Mouse (Mus musculus) naive thymus-derived CD4-positive, alpha-beta T cell, adult 2 months (primary cell): ENCODE results near the gene Grin1.

Experiments used
- DNase-seq: peaks from one replicate; pipeline ENCODE4 v3.0.0-alpha.2; 2011; ENCODE audit warnings: low read depth

Gene Grin1

GRCm38 (mm10) chr2:25287927-25288649 is 30.9 kb downstream of the Grin1 start, which contains the start of gene Tmem210:
TSS of gene Tmem210 (plus strand) at chr2:25288145.
- no peak for DNase-seq

DNA sequence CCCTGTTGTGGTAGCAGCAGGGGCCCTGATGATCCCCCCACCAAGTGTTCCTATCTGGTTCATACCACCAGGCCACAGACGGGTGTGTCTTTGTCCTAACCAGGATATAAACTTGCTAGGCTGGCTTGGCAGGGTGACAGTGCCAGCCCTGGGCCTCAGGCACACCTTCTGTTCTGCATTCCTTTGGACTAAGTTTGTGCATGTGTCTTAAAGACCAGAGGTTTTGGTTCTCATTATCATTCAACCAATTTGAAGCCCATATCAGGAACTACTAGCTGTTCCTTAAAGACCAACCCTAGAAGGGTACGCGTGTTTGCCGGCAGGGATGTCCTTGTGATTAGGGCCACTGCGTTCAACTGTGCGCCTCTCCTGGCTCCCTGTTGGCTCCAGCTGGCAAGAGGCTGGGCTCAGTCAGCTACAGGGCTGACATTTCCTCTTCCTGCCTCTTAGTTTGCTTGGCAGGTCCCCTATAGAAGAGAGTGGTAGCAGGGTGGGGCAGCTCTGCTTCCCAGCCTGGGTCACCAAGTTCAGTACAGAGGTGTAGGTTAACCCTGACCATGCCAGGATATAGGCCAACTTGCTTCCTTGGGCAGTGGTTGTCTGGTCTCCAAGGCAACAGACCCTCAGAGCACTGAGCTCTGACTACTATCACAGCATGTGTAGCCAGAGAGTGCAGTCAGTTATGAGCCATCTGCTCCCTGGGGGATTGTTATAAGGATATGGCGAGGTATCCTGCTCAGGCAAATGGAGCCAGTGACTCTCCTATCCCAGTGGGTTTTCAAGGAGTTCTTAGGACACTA is 31.9 kb downstream of the Grin1 start:
- no peak for DNase-seq

DNA sequence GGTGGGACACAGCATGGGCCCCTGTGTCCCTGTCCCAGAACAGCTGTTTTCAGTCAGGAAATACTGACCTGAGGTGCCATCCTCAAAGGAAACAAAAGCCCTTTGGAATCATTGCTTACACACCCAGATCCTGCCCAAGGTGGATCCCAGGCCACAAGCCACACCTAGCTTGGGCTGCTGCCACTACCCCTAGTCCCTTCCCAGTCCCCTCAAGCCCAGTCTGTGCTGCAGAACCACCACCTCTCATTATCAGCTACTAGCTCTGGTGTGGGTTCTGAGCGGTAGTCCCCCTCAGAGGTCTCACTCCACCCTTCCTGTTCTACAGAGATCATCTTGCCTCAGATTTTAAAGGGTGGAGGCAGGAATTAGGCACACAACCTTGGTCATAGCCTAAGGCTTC is 32.7 kb downstream of the Grin1 start:
- DNase-seq: no peak

DNA sequence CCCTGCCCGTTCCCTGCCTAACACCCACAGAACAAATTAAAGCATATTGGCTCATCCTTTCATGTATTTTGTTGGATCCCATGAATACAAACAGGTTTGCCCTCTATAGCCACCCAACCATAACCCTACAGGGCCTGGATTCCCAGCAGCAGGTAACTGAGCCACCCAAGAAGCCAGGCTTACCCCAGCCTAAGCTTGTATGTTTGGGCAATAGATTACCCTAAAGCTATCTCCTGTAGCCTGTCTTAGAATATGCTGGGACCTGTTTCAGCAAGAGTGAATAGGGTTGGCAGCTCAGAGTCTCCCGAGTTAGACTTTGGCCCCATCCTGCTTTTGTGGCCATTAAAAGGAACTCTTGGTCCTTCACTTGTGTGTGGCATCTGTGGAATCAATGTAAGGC is 33.4 kb downstream of the Grin1 start:
- no peak for DNase-seq

GRCm38 (mm10) chr2:25278928-25279882 is 39.8 kb downstream of the Grin1 start:
- DNase-seq: peak; percentile 88

DNA sequence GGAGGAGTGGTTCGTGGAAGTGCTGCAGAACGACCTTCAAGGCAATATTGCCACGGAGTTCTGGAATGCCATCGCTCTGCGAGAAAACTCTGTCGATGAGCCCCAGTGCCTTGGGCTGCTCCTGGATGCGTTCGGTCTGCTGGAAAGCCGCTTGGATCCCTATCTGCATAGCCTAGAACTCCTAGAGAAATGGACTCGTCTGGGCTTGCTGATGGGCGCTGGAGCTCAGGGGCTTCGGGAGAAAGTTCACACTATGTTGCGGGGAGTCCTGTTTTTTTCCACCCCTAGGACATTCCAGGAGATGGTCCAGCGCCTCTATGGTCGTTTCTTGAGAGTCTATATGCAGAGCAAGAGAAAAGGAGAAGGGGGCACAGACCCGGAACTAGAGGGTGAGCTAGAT is 46.0 kb downstream of the Grin1 start:
- no peak for DNase-seq

DNA sequence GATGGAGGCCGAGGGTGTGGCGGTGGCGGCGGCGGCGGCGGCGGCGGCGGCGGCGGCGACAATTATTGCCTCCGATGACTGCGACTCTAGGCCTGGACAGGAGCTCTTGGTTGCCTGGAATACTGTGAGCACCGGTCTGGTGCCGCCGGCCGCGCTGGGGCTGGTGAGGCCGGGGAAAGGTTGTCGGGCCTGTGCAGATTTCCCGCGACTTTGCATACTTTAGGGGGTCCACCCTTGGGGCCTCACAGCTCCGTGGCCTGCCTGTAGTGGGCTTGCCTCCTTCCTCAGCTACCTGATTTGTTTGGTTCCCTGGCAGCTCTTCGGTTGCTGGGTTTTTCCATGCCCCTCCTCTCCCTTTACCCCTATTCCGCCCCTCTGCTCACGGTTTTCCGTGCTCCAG is 46.5 kb downstream of the Grin1 start:
- no peak for DNase-seq

DNA sequence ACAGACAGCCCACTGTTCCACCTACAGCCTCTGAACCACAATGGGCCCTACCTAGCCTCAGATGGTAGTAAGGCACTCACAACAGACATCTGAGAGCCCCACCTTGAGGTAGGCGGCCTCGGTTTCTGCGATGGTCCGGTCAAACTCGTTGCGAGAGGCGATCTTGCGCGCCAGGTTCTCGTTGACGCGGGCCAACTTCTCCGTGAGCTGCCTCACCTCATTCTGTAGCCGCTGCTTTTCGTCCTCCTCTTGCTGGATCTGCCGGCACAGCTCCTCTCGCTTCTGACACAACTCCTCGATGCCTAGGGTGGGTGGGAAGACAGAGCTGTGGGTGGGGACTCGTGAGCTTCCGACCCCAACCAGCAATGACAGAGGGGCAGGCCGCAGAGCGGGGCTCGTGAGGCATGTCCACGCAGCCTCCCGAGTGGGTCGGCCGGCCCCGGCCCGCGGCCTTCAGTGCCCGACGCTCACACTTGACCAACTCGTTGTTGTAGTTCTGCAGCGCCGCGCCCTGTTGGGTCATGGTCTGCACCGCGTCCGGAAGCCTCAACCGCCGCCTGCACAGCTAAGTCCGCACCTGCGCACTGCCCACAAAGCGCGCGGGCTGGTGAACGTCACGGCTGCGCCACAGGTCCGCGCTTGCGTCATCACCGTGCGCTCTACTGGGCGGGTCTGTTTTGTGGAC is 47.0 kb downstream of the Grin1 start, which contains the start of the genes Ssna1 and Anapc2:
Ssna1 (minus strand) TSS at position 612 of the 685 bp plus-strand sequence.
Anapc2 (plus strand) TSS at position 652 of the 685 bp plus-strand sequence.
- peak; percentile 98 for DNase-seq

DNA sequence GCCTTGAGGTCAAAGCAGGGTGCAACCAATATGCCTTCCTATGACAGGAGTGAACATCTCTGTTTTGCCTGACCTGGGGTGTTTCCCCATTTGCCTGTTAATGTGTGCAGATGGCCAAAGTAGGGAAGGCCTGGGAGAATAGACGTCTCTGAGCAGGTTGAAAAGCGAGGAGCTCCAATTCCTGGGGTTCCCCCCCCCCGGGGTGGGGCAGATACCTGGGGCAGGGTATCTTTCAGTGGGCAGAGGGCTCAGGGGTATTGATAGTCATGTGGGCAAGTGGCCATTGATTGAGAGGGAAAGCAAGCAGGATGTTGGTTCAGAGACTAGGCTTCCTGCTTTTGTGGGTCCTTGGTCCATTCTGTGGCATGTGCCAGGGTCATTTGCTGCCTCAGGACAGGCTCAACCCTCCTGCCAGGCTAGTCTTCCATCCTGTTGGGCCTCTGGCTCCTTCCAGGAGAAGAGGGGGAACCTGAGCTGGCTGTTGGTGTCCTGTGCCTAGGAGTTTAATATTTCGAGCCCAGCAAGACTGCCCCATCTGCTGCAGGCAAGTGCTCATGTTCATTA is 51.2 kb downstream of the Grin1 start:
- no peak for DNase-seq

DNA sequence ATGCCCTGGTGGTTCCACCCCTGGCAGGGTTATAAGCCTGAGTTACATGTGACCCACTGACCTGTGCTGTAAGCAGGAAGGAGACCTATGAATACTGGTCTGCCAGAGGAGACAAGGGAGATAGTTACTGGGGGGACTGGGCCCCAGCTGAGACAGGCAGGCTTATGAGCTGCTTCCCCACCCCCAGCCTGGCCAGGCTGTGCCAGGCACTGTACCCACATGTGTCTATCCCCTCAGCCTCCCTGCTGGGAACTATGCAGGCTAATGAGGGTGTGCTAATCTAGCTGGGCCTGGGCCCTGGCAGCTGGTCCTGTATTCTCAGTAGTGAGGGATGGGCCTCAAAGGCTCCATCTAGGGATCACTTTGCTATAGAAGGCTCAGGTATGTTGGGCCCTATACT is 51.7 kb downstream of the Grin1 start:
- DNase-seq: no peak

- no peak for DNase-seq
These were observed 52.3 kb downstream of the Grin1 start for GRCm38 (mm10) chr2:25266720-25267119.

DNA sequence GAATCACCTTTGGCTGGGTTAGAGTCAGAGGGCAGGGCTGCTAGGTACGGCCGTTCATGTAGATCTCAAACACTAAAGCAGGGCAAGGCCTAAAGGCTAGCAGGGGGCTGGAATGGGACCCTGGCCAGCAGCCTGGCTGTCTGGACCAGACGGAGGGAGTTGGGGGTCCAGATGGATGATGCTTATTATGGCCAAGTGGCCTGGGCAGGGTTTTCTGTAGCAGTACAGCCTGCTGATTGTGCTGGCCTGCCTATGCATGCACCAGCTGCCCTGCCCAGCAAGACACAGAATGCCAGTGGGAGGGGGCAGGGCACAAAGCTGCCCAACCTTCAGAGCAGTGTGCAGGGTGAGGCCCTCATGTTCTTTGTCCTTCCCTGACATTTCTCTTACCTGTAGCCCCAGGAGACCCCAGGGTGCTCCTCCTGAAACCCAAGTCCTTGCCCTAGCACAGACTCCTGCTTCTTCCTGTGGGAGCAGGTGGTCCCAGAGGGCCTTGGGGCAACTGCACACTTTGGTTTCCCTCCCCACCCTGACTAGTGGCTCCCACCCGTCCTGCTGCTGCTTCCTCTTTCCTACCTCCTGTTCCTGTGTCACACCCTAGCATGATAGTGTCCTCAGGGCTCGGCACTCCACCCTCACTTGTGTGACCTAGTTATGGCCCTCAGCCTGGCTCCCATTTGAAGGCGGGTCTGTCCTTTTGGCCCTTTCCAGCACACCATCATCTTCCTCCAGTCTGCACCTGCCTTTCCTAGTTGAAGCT is 52.9 kb downstream of the Grin1 start:
- no peak for DNase-seq

GRCm38 (mm10) chr2:25264851-25265250 is 54.1 kb downstream of the Grin1 start:
- DNase-seq: no peak

DNA sequence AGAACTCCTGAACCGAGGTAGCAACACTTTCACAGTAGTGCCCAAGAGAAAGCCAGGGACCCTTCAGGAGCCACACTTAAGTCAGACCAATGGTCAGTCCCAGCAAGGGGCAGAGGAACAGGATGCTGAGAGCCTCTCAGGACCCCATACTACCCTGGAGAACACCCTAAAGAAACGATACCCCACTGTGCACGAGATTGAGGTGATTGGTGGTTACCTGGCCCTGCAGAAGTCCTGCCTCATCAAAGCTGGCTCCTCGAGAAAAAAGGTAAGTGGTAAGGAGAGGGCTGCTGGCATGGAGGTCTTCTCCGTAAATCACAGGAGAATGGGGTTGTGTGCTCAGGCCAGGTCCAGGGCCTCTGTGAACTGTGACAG is 54.7 kb downstream of the Grin1 start:
- no peak for DNase-seq

DNA sequence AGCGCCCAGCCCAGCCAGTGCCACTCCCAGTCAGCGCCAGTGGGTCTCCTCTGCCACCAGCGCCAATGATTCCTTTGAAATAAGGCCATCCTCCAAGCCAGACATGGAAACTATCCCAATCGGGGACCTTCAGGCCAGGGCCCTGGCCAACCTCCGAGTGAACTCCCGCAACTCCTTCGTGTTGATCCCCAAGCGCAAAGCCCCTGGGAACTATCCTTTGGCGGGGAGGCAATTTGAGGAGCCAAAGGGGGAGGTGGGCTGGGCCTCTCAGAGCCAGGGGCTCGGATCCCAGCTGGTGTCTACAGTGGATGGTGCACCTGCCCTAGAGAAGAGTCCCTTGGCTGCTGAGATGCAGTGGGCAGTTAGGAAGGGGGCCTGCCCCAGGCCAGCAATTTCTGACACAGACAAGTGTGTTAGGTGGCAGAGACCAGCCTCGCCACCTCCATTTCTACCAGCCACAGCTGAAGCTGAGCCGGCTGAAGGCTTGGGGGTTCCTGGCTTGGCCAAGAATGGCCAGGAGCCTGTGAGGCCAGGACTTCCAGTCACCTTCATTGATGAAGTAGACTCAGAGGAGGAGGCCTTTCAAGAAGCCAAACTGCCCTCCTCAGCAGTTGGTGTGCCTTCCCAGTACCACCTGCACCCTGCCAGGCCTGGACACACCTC is 55.2 kb downstream of the Grin1 start:
- DNase-seq: no peak

GRCm38 (mm10) chr2:25262795-25263622 is 56.0 kb downstream of the Grin1 start:
- DNase-seq: peak; percentile 81

DNA sequence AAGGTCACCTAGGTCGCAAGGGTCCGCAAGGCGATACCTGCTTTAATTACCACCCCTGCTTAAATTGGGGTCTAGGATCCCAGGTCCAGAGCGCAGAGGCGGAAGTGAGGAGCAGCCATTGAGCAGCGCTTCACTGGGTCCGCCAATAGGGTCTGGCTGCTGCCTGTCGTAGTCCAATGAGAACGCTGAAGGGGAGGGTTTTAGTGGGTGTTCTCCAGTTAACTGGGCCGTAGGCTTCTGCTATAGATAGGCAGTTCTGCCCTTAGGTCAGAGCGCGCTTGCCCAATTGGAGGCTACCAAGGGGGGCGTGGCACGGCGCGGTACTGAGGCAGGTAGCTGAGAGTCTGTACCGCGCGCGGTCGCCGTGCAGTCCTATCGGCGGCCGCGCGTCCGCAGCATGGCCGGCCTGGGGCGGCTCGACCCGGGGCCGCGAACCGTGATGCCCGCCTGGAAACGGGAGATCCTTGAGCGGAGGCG is 56.7 kb downstream of the Grin1 start, which contains the start of gene Tprn:
Tprn (plus strand) TSS at position 328 of the 477 bp plus-strand sequence.
- peak; percentile 95 for DNase-seq

- DNase-seq: no peak
These were observed 57.1 kb downstream of the Grin1 start for GRCm38 (mm10) chr2:25261870-25262269.

DNA sequence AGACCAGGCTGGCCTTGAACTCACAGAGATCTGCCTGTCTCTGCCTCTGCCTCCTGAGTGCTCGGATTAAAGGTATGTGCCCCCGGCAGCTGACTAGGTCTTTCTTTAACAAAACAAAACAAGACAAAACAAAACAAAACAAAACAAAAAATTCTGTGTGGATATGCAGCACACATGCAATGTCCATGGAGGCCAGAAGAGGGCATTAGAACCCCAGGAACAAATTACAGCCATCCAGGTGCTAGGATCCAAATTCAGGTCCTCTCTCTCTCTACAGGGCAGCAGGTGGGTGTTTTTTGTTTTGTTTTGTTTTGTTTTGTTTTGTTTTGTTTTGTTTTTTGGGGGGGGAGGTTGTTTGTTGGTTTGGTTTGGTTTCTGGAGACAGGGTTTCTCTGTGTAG is 60.1 kb downstream of the Grin1 start:
- peak; percentile 68 for DNase-seq
